9 mouse cellular contexts compared by ENCODE assay signal in the genomic region with DNA sequence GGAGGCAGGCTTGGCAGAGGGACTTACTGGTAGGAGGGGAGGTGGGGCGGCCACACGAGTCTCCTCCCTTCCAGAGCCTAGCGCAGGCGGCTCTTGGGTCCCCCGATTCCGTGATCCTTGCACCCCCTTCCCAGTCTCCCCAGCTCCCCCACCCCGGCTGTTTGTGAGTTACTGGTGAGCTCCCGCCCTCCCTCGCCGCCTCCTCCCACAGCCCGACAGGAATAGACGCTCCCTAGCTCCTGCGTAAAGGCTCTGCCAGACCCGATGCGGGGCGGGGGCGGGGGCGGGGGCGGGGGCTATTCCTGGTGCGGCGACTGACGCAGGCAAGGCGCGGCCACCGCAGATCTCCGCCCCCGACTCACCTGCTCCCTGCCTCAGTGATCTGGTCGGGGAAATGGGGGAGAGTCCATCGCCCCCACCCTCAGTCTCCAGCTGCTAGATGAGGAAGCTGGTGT.
DNase-seq lines count a peak whose midpoint lies in the region; ATAC-seq lines count a peak whose summit lies in the region.
"Had no signal": no experiment of that assay in that cellular context is flagged by ENCODE, and none has a peak within 500 bp of the region (broad histone marks: within the 10 kb centered on the region; RNA-seq: fewer than 3 reads in every experiment).

No protein-coding gene starts in this region.

- no peak overlapping the region for H3K27ac ChIP-seq in heart, embryonic 11.5 days (ENCODE audit: low read depth, low read length)
- no peak overlapping the region for H3K27ac ChIP-seq in embryonic facial prominence, embryonic 12.5 days
- no peak overlapping the region for H3K27ac ChIP-seq in hindbrain, embryonic 16.5 days (ENCODE audit: low read depth, low read length)
- H3K27ac ChIP-seq in limb, embryonic 15.5 days: no peak overlapping the region

- no peak for ATAC-seq in heart, embryonic 11.5 days (replicated peaks; ENCODE audit: insufficient number of reproducible peaks, low FRiP score, low TSS enrichment)
- ATAC-seq in embryonic facial prominence, embryonic 12.5 days (ENCODE audit: insufficient number of reproducible peaks, insufficient read depth, low FRiP score, low TSS enrichment): no peak
- no peak for ATAC-seq in hindbrain, embryonic 16.5 days
- no peak for ATAC-seq in limb, embryonic 15.5 days (ENCODE audit: insufficient number of reproducible peaks, low FRiP score, low TSS enrichment, low read depth)

- peaks cover 73% of the 10 kb centered on the region for H3K27me3 ChIP-seq in heart, embryonic 11.5 days (ENCODE audit: control insufficient read depth, insufficient read depth, low read length)
- peaks cover 63% of the 10 kb centered on the region for H3K27me3 ChIP-seq in embryonic facial prominence, embryonic 12.5 days
- peaks cover 5% of the 10 kb centered on the region; the same call in 1 of the 2 replicates for H3K27me3 ChIP-seq in hindbrain, embryonic 16.5 days (replicated peaks; ENCODE audit: control insufficient read depth, insufficient read depth, low read length)
- peaks cover 83% of the 10 kb centered on the region for H3K27me3 ChIP-seq in limb, embryonic 15.5 days

- 3% methylated on average over 17 of the region's 29 CpGs for WGBS in heart, embryonic 11.5 days (ENCODE audit: insufficient replicate concordance)
- WGBS in embryonic facial prominence, embryonic 12.5 days: 4% methylated on average over 27 of the region's 29 CpGs
- WGBS in hindbrain, embryonic 16.5 days: 1% methylated on average over 25 of the region's 29 CpGs
- 2% methylated on average over 29 of the region's 29 CpGs for WGBS in limb, embryonic 15.5 days

- no peak for DNase-seq in heart, adult 8-10 months (ENCODE audit: low spot score)
- no peak for DNase-seq in ovary, adult 18-20 months (ENCODE audit: low spot score)
- DNase-seq in urinary bladder, postnatal 10 days (ENCODE audit: low spot score): no peak
- DNase-seq in kidney, adult 8-10 months: no peak

- peaks cover 10% of the 10 kb centered on the region; the same call in 1 of the 2 replicates for H3K4me1 ChIP-seq in heart, embryonic 11.5 days (ENCODE audit: control insufficient read depth, insufficient read depth, low read length)
- H3K4me1 ChIP-seq in embryonic facial prominence, embryonic 12.5 days: peaks cover 22% of the 10 kb centered on the region
- H3K4me1 ChIP-seq in hindbrain, embryonic 16.5 days (ENCODE audit: control insufficient read depth, insufficient read depth, low read depth, low read length): peaks cover 18% of the 10 kb centered on the region
- H3K4me1 ChIP-seq in limb, embryonic 15.5 days: peaks cover 38% of the 10 kb centered on the region

- no peaks in the 10 kb centered on the region for H3K36me3 ChIP-seq in heart, embryonic 11.5 days (ENCODE audit: control insufficient read depth, insufficient read depth, low read length)
- H3K36me3 ChIP-seq in embryonic facial prominence, embryonic 12.5 days: no peaks in the 10 kb centered on the region
- H3K36me3 ChIP-seq in hindbrain, embryonic 16.5 days (ENCODE audit: control insufficient read depth, insufficient read depth, low read length): no peaks in the 10 kb centered on the region
- H3K36me3 ChIP-seq in limb, embryonic 15.5 days: no peaks in the 10 kb centered on the region
- H3K36me3 ChIP-seq: G1E had no signal

- H3K9ac ChIP-seq in heart, embryonic 11.5 days (ENCODE audit: low read depth, low read length): peak overlapping the region; percentile 29; the same call in 1 of the 2 replicates
- H3K9ac ChIP-seq in embryonic facial prominence, embryonic 12.5 days: no peak overlapping the region
- H3K9ac ChIP-seq in hindbrain, embryonic 16.5 days (ENCODE audit: low read depth, low read length): peak overlapping the region; percentile 38
- H3K9ac ChIP-seq in limb, embryonic 15.5 days: no peak overlapping the region

- peak overlapping the region; percentile 57 for H3K4me2 ChIP-seq in heart, embryonic 11.5 days
- H3K4me2 ChIP-seq in embryonic facial prominence, embryonic 12.5 days (replicated peaks): peak overlapping the region; percentile 41
- H3K4me2 ChIP-seq in hindbrain, embryonic 16.5 days (ENCODE audit: low read length): peak overlapping the region; percentile 48
- peak overlapping the region; percentile 47 for H3K4me2 ChIP-seq in limb, embryonic 15.5 days

- peak overlapping the region; percentile 25 for H3K4me3 ChIP-seq in heart, embryonic 11.5 days (ENCODE audit: low read depth, low read length)
- peak overlapping the region; percentile 17 for H3K4me3 ChIP-seq in embryonic facial prominence, embryonic 12.5 days
- peak overlapping the region; percentile 21 for H3K4me3 ChIP-seq in hindbrain, embryonic 16.5 days (ENCODE audit: low read length)
- H3K4me3 ChIP-seq in limb, embryonic 15.5 days: peak overlapping the region; percentile 25

- H3K9me3 ChIP-seq in heart, embryonic 11.5 days (replicated peaks; ENCODE audit: control insufficient read depth, low read length): no peaks in the 10 kb centered on the region
- no peaks in the 10 kb centered on the region for H3K9me3 ChIP-seq in embryonic facial prominence, embryonic 12.5 days
- H3K9me3 ChIP-seq in hindbrain, embryonic 16.5 days (ENCODE audit: control insufficient read depth, low read length): no peaks in the 10 kb centered on the region
- no peaks in the 10 kb centered on the region for H3K9me3 ChIP-seq in limb, embryonic 15.5 days

Comparison
In these comparisons a context has a peak if more than half of its experiments do, and no peak if none do; other contexts are left out.
1. H3K9ac ChIP-seq: peak in heart, embryonic 11.5 days (single experiment) and hindbrain, embryonic 16.5 days (single experiment); none in embryonic facial prominence, embryonic 12.5 days (single experiment) and limb, embryonic 15.5 days (single experiment).
2. Peak in every context shown above with its lines, with median percentiles within 50 percentile points of each other: H3K4me2 ChIP-seq and H3K4me3 ChIP-seq.